Mouse (Mus musculus): ENCODE measurements around the gene Spn. TPM values are rescaled to one million over a fixed set of nuclear protein-coding genes. Genes with fewer than 3 reads are reported as not detected.

Spn gene
- total RNA-seq, 2 experiments from 2014 or later, result 0.07 to 0.26 TPM

- intact Hi-C loops (cut with DNase I), result no loop called here
- no peak for DNase-seq
Measured at GRCm38 (mm10) chr7:127142214-127142613, 4.6 kb upstream of the Spn start.

- intact Hi-C loops (cut with DNase I), result no loop called here
- no peak for DNase-seq
Measured at GRCm38 (mm10) chr7:127140623-127141404, 3.2 kb upstream of the Spn start.

- intact Hi-C loops (cut with DNase I), result loop anchor here (5.0 kb wide), 1 partner anchor 43 kb away; no protein-coding TSS in a partner anchor
- DNase-seq, result no peak
Measured at GRCm38 (mm10) chr7:127139562-127139961, 1.9 kb upstream of the Spn start.

GRCm38 (mm10) chr7:127139100-127139499 lies 1.5 kb upstream of the Spn start:
- intact Hi-C loops (cut with DNase I), result loop anchor here (5.0 kb wide), 1 partner anchor 43 kb away; no protein-coding TSS in a partner anchor
- no peak for DNase-seq

- DNase-seq, result no peak
- intact Hi-C loops (cut with DNase I), result loop anchor here (5.0 kb wide), 1 partner anchor 46 kb away; no protein-coding TSS in a partner anchor
Measured at GRCm38 (mm10) chr7:127136181-127137071, 1.2 kb downstream of the Spn start.

- no peak for DNase-seq
- intact Hi-C loops (cut with DNase I), result loop anchor here (5.0 kb wide), 1 partner anchor 47 kb away; no protein-coding TSS in a partner anchor
Measured at GRCm38 (mm10) chr7:127134821-127135447, 2.7 kb downstream of the Spn start.

- intact Hi-C loops (cut with DNase I), result no loop called here
- DNase-seq, result no peak
Measured at GRCm38 (mm10) chr7:127133125-127133524, 4.5 kb downstream of the Spn start.

GRCm38 (mm10) chr7:127129638-127130037 lies 8.0 kb downstream of the Spn start:
- no peak for DNase-seq
- intact Hi-C loops (cut with DNase I), result no loop called here

GRCm38 (mm10) chr7:127121911-127122270 lies 15.7 kb downstream of the Spn start, which contains the start of gene Qprt:
Gene Qprt (minus strand): TSS chr7:127122226.
- no peak for DNase-seq
- intact Hi-C loops (cut with DNase I), result no loop called here

- intact Hi-C loops (cut with DNase I), result no loop called here
- no peak for DNase-seq
Measured at GRCm38 (mm10) chr7:127121061-127121910, 16.3 kb downstream of the Spn start.

- intact Hi-C loops (cut with DNase I), result no loop called here
- no peak for DNase-seq
Measured at GRCm38 (mm10) chr7:127118671-127119445, 18.8 kb downstream of the Spn start.

- peak in 1 of 2 experiments; percentile 33 for DNase-seq
- intact Hi-C loops (cut with DNase I), result no loop called here
Measured at GRCm38 (mm10) chr7:127117948-127118347, 19.7 kb downstream of the Spn start.

- intact Hi-C loops (cut with DNase I), result no loop called here
- DNase-seq, result no peak
Measured at GRCm38 (mm10) chr7:127116331-127116935, 21.2 kb downstream of the Spn start.

- DNase-seq, result no peak
- intact Hi-C loops (cut with DNase I), result no loop called here
Measured at GRCm38 (mm10) chr7:127114920-127115319, 22.7 kb downstream of the Spn start.

- intact Hi-C loops (cut with DNase I), result no loop called here
- no peak for DNase-seq
Measured at GRCm38 (mm10) chr7:127113614-127114259, 23.9 kb downstream of the Spn start.

- intact Hi-C loops (cut with DNase I), result no loop called here
- DNase-seq, result no peak
Measured at GRCm38 (mm10) chr7:127112921-127113597, 24.6 kb downstream of the Spn start.

- no peak for DNase-seq
- intact Hi-C loops (cut with DNase I), result no loop called here
Measured at GRCm38 (mm10) chr7:127112251-127112841, 25.3 kb downstream of the Spn start.

Measured in gastrocnemius, postnatal 36 days (tissue).